Mouse (Mus musculus) embryonic facial prominence, embryonic 12.5 days (tissue): ENCODE measurements around the gene Col25a1. TPM values are rescaled to one million over a fixed set of nuclear protein-coding genes. Genes with fewer than 3 reads are reported as not detected.
A peak's percentile ranks its signal among the peaks of the same experiment; 100 is the strongest.

ENCODE experiments used
- ATAC-seq: fragments of 200-750 bp; cut with Nextera tagmentation; 2 replicates; pipeline ENCODE4 v1.8.0; 2017; ENCODE audit not compliant: insufficient number of reproducible peaks, insufficient read depth, low FRiP score, low TSS enrichment
- H3K27ac ChIP-seq: fragments of 300-500 bp; sonication (generic); 2 replicates; pipeline ENCODE4 v1.5.1; 2016; ENCODE audit warnings: mild to moderate bottlenecking
- H3K27me3 ChIP-seq: fragments of 300-500 bp; sonication (generic); 2 replicates; pipeline ENCODE4 v1.6.1; 2016; ENCODE audit warnings: mild to moderate bottlenecking, moderate library complexity
- H3K36me3 ChIP-seq: fragments of 300-500 bp; sonication (generic); 2 replicates; pipeline ENCODE4 v1.6.1; 2016; ENCODE audit warnings: mild to moderate bottlenecking
- H3K4me1 ChIP-seq: fragments of 300-500 bp; sonication (generic); 2 replicates; pipeline ENCODE4 v1.6.1; 2016
- H3K4me2 ChIP-seq: fragments of 300-500 bp; sonication (generic); replicated peaks from 2 replicates; pipeline ENCODE4 v1.6.1; 2016; ENCODE audit warnings: mild to moderate bottlenecking, moderate library complexity
- H3K4me3 ChIP-seq: fragments of 300-500 bp; sonication (generic); 2 replicates; pipeline ENCODE4 v1.5.1; 2016; ENCODE audit warnings: mild to moderate bottlenecking
- H3K9ac ChIP-seq: fragments of 300-500 bp; sonication (generic); 2 replicates; pipeline ENCODE4 v1.6.1; 2016; ENCODE audit warnings: mild to moderate bottlenecking, moderate library complexity
- H3K9me3 ChIP-seq: fragments of 300-500 bp; sonication (generic); 2 replicates; pipeline ENCODE4 v1.6.1; 2016; ENCODE audit warnings: mild to moderate bottlenecking, moderate library complexity
- WGBS: fragments of 180-500 bp; shearing (Covaris S2); methylation state at CpG from one replicate; pipeline ENCODE4 v1.1.7; 2016; 5-methylcytosine and 5-hydroxymethylcytosine counted together
- polyA plus RNA-seq: library from polyadenylated mRNA; unstranded; fragments of >200 nt; fragmentation: Nextera tagmentation; extraction: Ambion mirVana; gene quantifications from 2 replicates; pipeline ENCODE4 v1.2.1, GENCODE M21; 2016

Col25a1 gene
- polyA plus RNA-seq, 1 experiment from 2014 or later = 31.1 TPM

GRCm38 (mm10) chr3:130329833-130330555, 198.7 kb downstream of the Col25a1 start:
- H3K4me3 ChIP-seq = no peak overlapping the region
- 94% methylated on average over 9 of the region's 9 CpGs for WGBS
- ATAC-seq = no peak
- H3K4me1 ChIP-seq = no peaks in the 10 kb centered on the region
- no peak overlapping the region for H3K27ac ChIP-seq
- no peaks in the 10 kb centered on the region for H3K36me3 ChIP-seq
- H3K9ac ChIP-seq = no peak overlapping the region
- no peak overlapping the region for H3K4me2 ChIP-seq
- no peaks in the 10 kb centered on the region for H3K9me3 ChIP-seq
- H3K27me3 ChIP-seq = no peaks in the 10 kb centered on the region

GRCm38 (mm10) chr3:130330556-130330950, 199.3 kb downstream of the Col25a1 start:
- no peak overlapping the region for H3K27ac ChIP-seq
- no peaks in the 10 kb centered on the region for H3K36me3 ChIP-seq
- no peaks in the 10 kb centered on the region for H3K27me3 ChIP-seq
- no peak overlapping the region for H3K4me3 ChIP-seq
- 87% methylated on average over 3 of the region's 3 CpGs for WGBS
- no peak for ATAC-seq
- no peak overlapping the region for H3K9ac ChIP-seq
- no peaks in the 10 kb centered on the region for H3K9me3 ChIP-seq
- H3K4me2 ChIP-seq = no peak overlapping the region
- no peaks in the 10 kb centered on the region for H3K4me1 ChIP-seq

GRCm38 (mm10) chr3:130332347-130332913, 201.1 kb downstream of the Col25a1 start:
- peaks cover 9% of the 10 kb centered on the region; the same call in 1 of the 2 replicates for H3K4me1 ChIP-seq
- no peak for ATAC-seq
- WGBS = 52% methylated on average over 3 of the region's 3 CpGs
- H3K9ac ChIP-seq = no peak overlapping the region
- no peak overlapping the region for H3K27ac ChIP-seq
- H3K4me2 ChIP-seq = no peak overlapping the region
- H3K27me3 ChIP-seq = no peaks in the 10 kb centered on the region
- no peaks in the 10 kb centered on the region for H3K9me3 ChIP-seq
- no peaks in the 10 kb centered on the region for H3K36me3 ChIP-seq
- no peak overlapping the region for H3K4me3 ChIP-seq

- H3K27me3 ChIP-seq = no peaks in the 10 kb centered on the region
- H3K4me3 ChIP-seq = no peak overlapping the region
- peaks cover 15% of the 10 kb centered on the region; the same call in 1 of the 2 replicates for H3K4me1 ChIP-seq
- ATAC-seq = 0 out of 2 replicates have a peak, but pooled peaks have one; percentile 56
- H3K27ac ChIP-seq = peak overlapping the region; percentile 67
- H3K9me3 ChIP-seq = no peaks in the 10 kb centered on the region
- no peak overlapping the region for H3K9ac ChIP-seq
- WGBS = 39% methylated on average over 13 of the region's 13 CpGs
- peak overlapping the region; percentile 35 for H3K4me2 ChIP-seq
- no peaks in the 10 kb centered on the region for H3K36me3 ChIP-seq
These were observed 206.6 kb downstream of the Col25a1 start for GRCm38 (mm10) chr3:130337857-130338256.

GRCm38 (mm10) chr3:130338371-130338770, 207.1 kb downstream of the Col25a1 start:
- Histone ChIP-seq H3K36me3 (no peaks in the 10 kb centered on the region), H3K4me3 (no peak overlapping the region), H3K9me3 (no peaks in the 10 kb centered on the region), H3K4me1 (peaks cover 15% of the 10 kb centered on the region; the same call in 1 of the 2 replicates), H3K9ac (no peak overlapping the region), H3K4me2 (no peak overlapping the region), H3K27me3 (no peaks in the 10 kb centered on the region), H3K27ac (no peak overlapping the region)
- ATAC-seq = no peak
- WGBS = 85% methylated on average over 3 of the region's 3 CpGs

- H3K4me1 ChIP-seq = peaks cover 11% of the 10 kb centered on the region
- no peak overlapping the region for H3K9ac ChIP-seq
- no peaks in the 10 kb centered on the region for H3K27me3 ChIP-seq
- H3K27ac ChIP-seq = no peak overlapping the region
- no peaks in the 10 kb centered on the region for H3K36me3 ChIP-seq
- no peak for ATAC-seq
- H3K4me2 ChIP-seq = no peak overlapping the region
- no peaks in the 10 kb centered on the region for H3K9me3 ChIP-seq
- 43% methylated on average over 6 of the region's 6 CpGs for WGBS
- H3K4me3 ChIP-seq = no peak overlapping the region
These were observed 218.9 kb downstream of the Col25a1 start for GRCm38 (mm10) chr3:130350161-130350560.

GRCm38 (mm10) chr3:130354399-130355039, 223.2 kb downstream of the Col25a1 start:
- no peak overlapping the region for H3K27ac ChIP-seq
- no peak for ATAC-seq
- no peak overlapping the region for H3K9ac ChIP-seq
- WGBS = 61% methylated on average over 4 of the region's 4 CpGs
- no peaks in the 10 kb centered on the region for H3K9me3 ChIP-seq
- H3K36me3 ChIP-seq = no peaks in the 10 kb centered on the region
- H3K4me3 ChIP-seq = no peak overlapping the region
- no peak overlapping the region for H3K4me2 ChIP-seq
- peaks cover 8% of the 10 kb centered on the region; the same call in 1 of the 2 replicates for H3K4me1 ChIP-seq
- H3K27me3 ChIP-seq = no peaks in the 10 kb centered on the region

- Histone ChIP-seq H3K9ac (no peak overlapping the region), H3K4me2 (no peak overlapping the region), H3K9me3 (no peaks in the 10 kb centered on the region), H3K36me3 (no peaks in the 10 kb centered on the region), H3K27me3 (no peaks in the 10 kb centered on the region), H3K27ac (no peak overlapping the region), H3K4me1 (peaks cover 5% of the 10 kb centered on the region; the same call in 1 of the 2 replicates), H3K4me3 (no peak overlapping the region)
- no peak for ATAC-seq
- 79% methylated on average over 15 of the region's 15 CpGs for WGBS
These were observed 225.4 kb downstream of the Col25a1 start for GRCm38 (mm10) chr3:130356575-130357173.

- Histone ChIP-seq H3K9me3 (no peaks in the 10 kb centered on the region), H3K9ac (no peak overlapping the region), H3K4me2 (no peak overlapping the region), H3K4me3 (no peak overlapping the region), H3K36me3 (no peaks in the 10 kb centered on the region), H3K4me1 (no peaks in the 10 kb centered on the region; the same call in 1 of the 2 replicates), H3K27ac (peak overlapping the region; percentile 20), H3K27me3 (no peaks in the 10 kb centered on the region)
- no peak for ATAC-seq
- 64% methylated on average over 7 of the region's 7 CpGs for WGBS
These were observed 229.5 kb downstream of the Col25a1 start for GRCm38 (mm10) chr3:130360813-130361212.

- Histone ChIP-seq H3K4me3 (no peak overlapping the region), H3K4me2 (no peak overlapping the region), H3K9me3 (no peaks in the 10 kb centered on the region), H3K27ac (no peak overlapping the region), H3K27me3 (no peaks in the 10 kb centered on the region), H3K4me1 (no peaks in the 10 kb centered on the region; the same call in none of the 2 replicates), H3K36me3 (no peaks in the 10 kb centered on the region), H3K9ac (no peak overlapping the region)
- 62% methylated on average over 1 of the region's 1 CpGs for WGBS
- ATAC-seq = no peak
These were observed 230.6 kb downstream of the Col25a1 start for GRCm38 (mm10) chr3:130361922-130362321.

- Histone ChIP-seq H3K36me3 (no peaks in the 10 kb centered on the region), H3K4me1 (peaks cover 4% of the 10 kb centered on the region), H3K27ac (0 out of 2 replicates have a peak overlapping the region, but pooled peaks have one; percentile 23), H3K9ac (no peak overlapping the region), H3K27me3 (no peaks in the 10 kb centered on the region), H3K4me2 (no peak overlapping the region), H3K4me3 (no peak overlapping the region), H3K9me3 (no peaks in the 10 kb centered on the region)
- ATAC-seq = 0 out of 2 replicates have a peak, but pooled peaks have one; percentile 60
- 45% methylated on average over 7 of the region's 7 CpGs for WGBS
These were observed 231.6 kb downstream of the Col25a1 start for GRCm38 (mm10) chr3:130362797-130363367.
